Mouse (Mus musculus): ENCODE data around the gene Arfgap1. TPM values are rescaled to one million over a fixed set of nuclear protein-coding genes. Genes with fewer than 3 reads are reported as not detected.

The Arfgap1 gene
- total RNA-seq (2021): 10 to 100 TPM; 41.0 to 41.8 TPM
- long read RNA-seq, experiment 1, transcript Arfgap1-201 (14 exons, 2,714 nt): major isoform, 27 of 61 reads
- long read RNA-seq, experiment 1, partial matches to known transcripts: 2 of 61 reads
- long read RNA-seq, experiment 1, other reads (novel, unspliced or antisense): 32 of 61 reads
- long read RNA-seq, experiment 2, transcript Arfgap1-201 (14 exons, 2,714 nt): major isoform, 37 of 71 reads
- long read RNA-seq, experiment 2, partial matches to known transcripts: 6 of 71 reads
- long read RNA-seq, experiment 2, other reads (novel, unspliced or antisense): 27 of 71 reads

DNA sequence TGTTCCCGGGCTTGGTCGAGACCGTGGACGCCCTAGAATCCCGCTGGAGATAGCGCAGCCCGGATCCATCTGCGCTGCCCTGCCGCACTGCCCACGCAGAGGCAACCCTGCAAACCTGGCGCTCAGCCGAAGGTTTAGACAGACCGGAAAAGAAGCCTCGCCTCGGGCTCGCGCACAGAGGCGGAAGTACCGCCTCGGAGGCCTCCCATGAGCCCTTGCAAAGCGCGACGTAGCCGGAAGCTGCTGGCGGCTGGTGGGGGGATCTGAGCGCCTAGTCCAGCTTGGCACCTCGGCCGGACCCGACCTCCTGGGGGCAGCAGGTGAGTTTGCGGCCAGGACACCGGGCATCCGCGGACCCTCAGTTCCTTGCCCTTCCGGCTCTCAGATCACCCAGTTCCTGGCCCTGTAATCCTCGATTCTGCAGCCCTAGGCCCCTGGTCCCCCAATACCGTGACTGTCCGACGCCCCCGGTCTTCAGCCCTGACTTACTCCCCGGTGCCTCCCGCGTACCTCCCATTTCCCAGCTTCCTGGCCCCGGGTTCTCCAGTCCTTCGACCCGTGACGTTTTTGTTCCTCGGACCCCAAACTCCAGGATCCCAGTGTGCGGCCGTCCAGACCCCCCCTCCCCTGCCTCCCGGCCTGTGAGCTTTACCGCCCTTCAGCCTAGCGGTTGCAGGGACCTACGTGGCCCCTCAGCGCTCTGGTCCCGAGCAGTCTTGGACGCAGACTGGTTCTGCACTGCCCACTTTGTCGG, at the start of gene Arfgap1:
Gene Arfgap1, plus strand, starts transcription at position 216 of the 754 bp plus-strand sequence.
- intact Hi-C loops (cut with DNase I): no loop called here
- DNase-seq: peak; percentile 92 to 95

DNA sequence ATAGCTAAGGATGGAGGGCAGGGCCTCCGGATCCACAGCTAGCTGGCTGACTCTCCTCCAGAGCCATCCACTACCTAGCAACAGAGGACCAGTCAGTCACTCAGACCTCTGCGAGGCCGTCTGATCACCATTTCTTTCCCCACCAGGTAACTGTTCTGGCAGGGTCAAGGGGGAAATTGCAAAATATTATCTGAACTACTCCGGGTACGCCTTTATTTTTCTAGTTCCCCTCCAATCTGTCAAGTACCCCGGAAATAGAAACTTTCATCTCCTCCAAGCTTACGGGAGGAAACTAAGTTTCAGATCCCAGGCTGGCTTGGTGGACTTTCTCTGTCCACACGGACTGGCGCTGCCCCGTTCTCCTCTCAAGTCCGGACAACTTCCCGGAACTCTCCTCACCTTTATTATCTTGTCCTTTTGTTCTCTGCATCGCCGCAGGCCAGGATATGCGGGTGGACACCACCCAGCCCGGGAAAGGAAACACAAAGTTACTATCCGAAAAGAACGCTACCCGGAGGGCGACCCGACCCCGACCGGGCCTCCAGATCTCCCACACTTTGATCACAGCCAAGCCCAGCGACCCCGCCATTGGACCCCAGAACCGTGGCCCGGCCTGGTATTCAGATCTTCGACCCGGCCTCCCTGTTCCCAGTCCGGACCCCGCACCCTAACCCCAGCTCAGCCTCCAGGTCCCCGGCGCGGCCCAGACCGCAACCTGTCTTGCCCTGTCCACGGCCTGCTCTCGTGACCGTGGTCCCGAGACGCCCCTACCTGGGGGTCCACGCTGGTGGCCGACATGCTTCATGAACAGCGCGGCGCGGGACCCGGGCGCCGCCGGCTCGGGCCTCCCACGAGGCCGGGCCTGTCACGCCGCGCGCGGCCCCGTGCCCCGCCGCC, 46.9 kb upstream of the Arfgap1 start:
- intact Hi-C loops (cut with DNase I): loop anchor here (10.0 kb wide), 1 partner anchor 245 kb away; no protein-coding TSS in a partner anchor
- DNase-seq: no peak

DNA sequence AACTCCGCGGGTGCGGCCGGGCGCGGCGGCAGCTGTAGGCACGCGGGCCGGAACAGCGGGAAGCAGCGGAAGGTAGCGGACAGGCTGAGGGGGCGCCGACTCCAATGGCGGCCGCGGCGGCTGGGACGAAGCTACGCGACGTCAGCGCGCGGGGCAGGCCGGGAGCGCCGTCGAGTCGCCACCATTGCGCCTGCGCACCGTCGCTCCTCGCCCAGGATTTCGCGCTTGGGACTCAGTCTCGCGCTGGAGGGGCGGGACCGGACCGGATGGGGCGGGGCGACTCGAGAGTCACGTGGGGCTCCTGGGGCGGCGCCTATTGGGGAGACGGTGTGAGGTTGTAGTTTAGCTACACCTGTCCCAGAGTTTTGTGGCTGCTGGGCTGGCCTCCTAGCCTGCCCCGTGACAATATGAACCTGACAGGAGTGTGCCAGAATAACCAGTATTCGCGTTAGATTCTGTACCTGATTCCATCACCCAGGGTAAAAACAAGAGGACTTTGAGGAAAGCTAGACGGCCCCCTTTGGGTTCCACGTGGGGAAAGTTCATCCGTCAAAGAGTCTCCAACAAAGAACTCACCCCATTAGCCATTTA, 46.1 kb upstream of the Arfgap1 start, which contains the start of gene Ythdf1:
Gene Ythdf1, minus strand, starts transcription at position 140 of the 591 bp plus-strand sequence.
- DNase-seq: peak; percentile 99
- intact Hi-C loops (cut with DNase I): no loop called here

DNA sequence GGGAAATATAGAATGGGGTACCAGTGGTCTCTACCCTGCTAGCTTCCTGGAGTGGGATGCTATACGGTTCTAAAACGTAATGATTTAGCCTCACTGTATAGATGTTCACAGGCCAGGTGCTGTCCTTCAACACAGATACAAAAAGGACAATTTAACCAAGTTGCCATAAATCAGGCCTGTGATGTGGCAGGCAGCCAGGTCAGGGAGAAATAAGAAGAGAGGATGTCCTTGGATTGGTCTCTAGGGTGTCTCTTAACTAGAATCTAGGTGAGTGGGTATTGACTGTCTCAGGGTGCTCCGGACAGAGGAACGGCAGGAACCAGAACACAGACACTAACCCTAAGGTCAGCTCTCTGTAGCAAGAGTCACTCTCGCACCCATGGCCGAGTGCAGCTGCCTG, 44.3 kb upstream of the Arfgap1 start:
- intact Hi-C loops (cut with DNase I): no loop called here
- no peak for DNase-seq

DNA sequence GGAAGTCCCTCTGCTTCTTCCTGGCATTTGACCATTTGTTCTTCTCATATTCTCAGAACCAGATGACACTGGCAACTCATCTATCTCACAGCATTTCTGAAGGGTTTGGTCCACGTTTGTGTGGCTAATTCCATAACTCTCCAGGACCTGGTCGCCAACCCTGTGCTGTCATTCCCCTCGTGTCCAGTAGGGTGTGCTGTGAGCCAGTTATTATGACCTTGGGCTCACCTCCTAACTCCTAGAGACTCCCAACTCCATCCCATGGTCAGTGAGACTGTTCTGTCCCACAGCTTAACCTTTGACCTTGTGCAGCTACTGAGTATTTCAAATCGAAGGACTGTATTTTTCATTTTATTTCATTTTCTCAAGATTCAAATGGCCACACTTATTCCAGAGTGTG, 41.8 kb upstream of the Arfgap1 start:
- peak; percentile 79 to 84 for DNase-seq
- intact Hi-C loops (cut with DNase I): loop anchor here (1.0 to 2.0 kb wide), 2 partner anchors 39 to 134 kb away; no protein-coding TSS in a partner anchor

DNA sequence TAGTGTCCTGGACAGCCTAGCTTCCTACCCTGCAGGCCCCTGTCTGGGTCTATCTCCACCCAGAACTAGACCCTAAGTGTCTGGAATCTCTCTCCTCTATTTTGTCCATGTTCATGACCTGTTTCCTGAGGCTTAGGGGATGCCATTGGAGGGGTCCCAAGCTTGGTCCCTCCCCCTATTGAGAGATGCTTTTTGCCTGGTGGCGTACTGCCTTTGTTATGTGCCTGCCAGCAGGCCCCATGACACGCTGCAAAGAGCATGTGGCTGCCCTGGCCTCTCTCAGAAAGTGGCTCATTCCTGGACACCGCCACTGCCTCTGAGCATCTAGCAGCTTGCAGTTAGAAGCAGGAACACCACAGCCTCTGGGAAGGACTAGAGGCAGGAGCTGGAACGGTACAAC, 38.3 kb upstream of the Arfgap1 start, which contains the start of gene Birc7:
Gene Birc7, plus strand, starts transcription at position 301 of the 400 bp plus-strand sequence.
- no peak for DNase-seq
- intact Hi-C loops (cut with DNase I): no loop called here

DNA sequence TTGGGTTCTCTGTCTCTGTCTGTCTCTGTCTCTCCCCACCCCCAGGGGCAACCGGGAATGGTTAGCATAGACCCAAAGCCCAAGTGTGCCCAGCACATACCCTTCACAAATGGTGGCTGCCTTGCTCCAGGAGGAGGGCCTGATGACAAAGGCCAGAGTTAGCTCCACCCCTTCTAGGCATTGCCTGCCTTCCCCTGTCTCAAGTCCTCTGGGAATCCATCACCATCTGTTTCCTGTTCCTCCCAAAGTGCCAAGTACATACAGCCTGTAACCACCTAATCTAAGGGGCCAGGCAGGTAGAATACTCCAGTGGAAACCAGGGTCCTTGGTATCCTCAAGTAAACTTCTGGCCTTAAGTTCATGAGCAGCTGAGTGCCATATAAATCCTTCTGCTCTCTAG, 34.6 kb upstream of the Arfgap1 start:
- intact Hi-C loops (cut with DNase I): no loop called here
- DNase-seq: no peak

DNA sequence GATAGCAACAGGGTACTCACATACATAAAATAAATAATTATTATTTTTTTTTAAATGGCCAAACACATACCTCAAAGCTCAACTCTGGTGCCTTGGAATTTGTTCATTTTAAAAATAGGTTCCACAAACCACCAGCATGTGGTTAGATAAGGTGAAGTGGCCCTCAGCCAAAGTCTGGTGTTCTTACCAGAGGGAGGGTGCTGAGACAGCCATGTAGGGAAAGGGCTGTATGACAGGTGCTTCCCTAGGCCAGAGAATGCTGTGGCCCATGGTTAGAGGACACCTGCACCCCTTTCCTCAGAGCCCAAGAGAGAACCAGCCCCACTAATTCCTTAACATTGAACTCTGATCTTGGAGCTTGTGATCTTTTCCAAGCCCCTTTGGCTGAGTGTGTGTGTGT, 26.8 kb upstream of the Arfgap1 start:
- no peak for DNase-seq
- intact Hi-C loops (cut with DNase I): no loop called here

GRCm38 (mm10) chr2:180941869-180942268, 25.2 kb upstream of the Arfgap1 start:
- intact Hi-C loops (cut with DNase I): no loop called here
- no peak for DNase-seq

- no peak for DNase-seq
- intact Hi-C loops (cut with DNase I): no loop called here
Observed at GRCm38 (mm10) chr2:180949947-180950346, 17.1 kb upstream of the Arfgap1 start.

DNA sequence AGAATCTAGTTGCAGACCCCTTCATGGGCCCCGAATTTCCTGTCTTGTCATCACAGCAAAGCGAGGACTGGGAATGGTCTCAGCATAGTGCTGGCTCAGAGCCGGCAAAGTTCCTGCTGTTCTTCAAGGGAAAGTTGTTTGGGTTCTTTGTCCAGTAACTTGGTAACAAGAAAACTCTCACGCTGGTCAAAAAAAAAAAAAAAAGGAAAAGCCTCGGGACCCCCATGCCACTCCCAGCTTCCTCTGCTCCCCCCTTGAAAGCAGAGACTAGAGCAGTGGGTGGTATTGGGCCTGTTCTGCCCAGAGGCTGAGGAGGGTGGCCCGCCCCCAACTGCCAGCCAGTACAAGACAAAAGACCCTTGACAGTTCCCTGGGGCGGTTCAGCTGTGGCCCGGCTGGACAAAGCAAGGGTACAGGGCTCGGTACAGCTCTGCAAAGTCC, 14.3 kb upstream of the Arfgap1 start:
- intact Hi-C loops (cut with DNase I): no loop called here
- no peak for DNase-seq

GRCm38 (mm10) chr2:180953638-180954037, 13.4 kb upstream of the Arfgap1 start:
- no peak for DNase-seq
- intact Hi-C loops (cut with DNase I): no loop called here

- peak; percentile 31 to 50 for DNase-seq
- intact Hi-C loops (cut with DNase I): no loop called here
Observed at GRCm38 (mm10) chr2:180954061-180955047, 12.7 kb upstream of the Arfgap1 start, which contains the start of gene Nkain4. TSS of gene Nkain4 (minus strand) at chr2:180954699.

DNA sequence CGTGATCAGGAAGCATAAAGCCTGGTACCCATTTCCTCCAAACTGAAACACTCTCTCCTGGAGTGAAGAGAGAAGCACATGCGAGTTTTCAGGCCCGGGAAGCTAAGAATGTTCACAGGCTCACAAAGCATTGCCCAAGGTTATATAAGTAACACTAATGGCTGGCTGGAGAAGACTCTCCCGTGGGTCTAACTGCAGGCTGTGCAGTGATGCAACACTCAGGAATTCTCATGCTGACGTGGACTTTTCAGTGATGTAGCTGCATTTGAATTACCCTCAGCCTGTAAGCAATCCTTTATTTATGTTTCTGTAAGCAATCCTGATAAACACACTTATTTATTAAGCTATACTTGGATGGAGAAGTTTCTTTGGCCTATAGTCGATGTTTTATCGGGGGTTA, 7.4 kb upstream of the Arfgap1 start:
- DNase-seq: no peak
- intact Hi-C loops (cut with DNase I): no loop called here

DNA sequence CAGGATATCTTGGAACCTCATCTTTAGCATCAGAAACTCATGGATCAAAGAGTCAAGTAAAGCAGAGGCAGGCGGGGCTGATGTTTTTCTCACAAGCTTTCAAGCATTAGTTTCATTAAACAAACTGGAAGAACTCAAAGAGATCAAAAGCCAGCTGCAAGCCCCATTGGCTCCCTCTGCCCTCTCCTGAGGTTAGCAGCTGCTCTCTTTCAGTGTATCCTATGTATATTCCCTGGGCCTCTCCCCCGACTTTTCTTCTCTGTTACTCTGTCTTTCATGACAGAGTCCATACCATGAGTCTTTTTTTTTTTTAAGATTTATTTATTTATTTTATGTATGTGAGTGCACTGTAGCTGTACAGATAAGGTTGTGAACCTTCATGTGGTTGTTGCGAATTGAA, 6.8 kb upstream of the Arfgap1 start:
- intact Hi-C loops (cut with DNase I): no loop called here
- no peak for DNase-seq

- no peak for DNase-seq
- intact Hi-C loops (cut with DNase I): no loop called here
Observed at GRCm38 (mm10) chr2:180962616-180963308, 4.3 kb upstream of the Arfgap1 start.

GRCm38 (mm10) chr2:180963956-180964355, 3.1 kb upstream of the Arfgap1 start:
- DNase-seq: peak; percentile 78 to 82
- intact Hi-C loops (cut with DNase I): loop anchor here (1.0 kb wide), 1 partner anchor 39 kb away; no protein-coding TSS in a partner anchor

Data from heart, postnatal 14 days (tissue).